Mouse (Mus musculus): ENCODE measurements around the gene LTO1.

Gene LTO1

DNA sequence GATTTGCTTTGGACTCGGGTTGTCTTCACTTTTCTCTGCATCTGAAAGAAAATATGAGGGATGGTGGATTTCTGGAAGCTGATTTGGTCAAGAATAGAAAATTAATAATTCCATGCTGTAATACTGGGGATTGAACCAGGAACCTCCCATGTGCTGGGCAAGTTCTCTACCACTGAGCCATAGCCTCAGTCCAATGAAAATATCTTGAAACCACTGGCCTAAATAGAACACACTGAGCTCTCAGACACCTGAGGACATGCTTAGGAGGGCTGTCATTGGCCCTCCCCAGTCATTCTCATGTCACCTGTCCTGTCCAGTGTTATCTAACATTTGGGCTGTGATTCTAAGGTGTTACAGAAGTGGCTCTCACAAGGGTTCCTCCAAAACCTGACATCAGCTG lies 3.8 kb upstream of the LTO1 start:
- no peak for DNase-seq

DNA sequence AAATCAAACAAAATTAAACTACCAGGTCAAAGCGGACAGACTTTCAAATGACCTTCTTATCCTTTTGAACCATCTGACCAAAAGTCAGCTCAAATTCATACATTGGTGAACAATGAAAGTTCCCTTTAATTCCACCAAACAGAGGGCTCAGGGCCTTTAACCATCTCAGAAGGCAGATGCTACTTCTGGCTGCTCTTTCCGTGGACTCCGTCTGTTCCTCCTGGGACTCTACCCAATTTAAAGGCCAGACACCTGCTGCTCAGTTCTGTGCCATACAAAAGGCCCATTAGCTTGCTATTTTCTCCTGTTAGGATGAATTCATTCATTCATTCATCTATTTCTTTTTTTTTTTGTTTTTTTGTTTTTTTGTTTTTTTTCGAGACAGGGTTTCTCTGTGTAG lies 2.0 kb upstream of the LTO1 start:
- no peak for DNase-seq

DNA sequence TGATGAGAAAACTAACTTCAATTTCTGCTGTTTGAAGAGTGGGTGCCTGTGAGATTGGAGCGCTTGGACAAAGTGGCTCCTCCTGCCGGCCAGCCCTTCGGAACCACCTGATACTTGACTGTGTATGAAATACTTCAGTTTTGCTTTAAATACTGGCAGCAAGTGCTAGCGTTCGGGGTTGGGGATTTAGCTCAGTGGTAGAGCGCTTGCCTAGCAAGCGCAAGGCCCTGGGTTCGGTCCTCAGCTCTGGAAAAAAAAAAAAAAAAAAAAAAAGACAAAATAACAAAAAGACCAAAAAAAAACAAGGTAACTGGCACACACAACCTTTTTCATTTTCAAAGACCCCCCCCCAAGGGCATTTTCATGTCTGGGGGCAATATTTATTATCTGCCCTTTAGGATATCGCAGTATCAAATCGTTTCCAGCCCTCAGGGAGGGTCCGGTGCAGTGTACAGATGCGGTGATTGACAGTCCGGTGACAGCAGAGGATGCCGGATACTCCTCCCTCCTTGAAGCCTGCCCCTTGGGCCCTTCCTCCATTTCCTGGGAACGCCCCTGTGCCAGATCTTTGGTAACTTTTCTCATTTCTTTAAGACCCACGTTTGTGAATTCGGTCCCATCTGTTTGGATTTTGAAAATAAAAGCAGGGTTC lies 478 bp upstream of the LTO1 start:
- no peak for DNase-seq

DNA sequence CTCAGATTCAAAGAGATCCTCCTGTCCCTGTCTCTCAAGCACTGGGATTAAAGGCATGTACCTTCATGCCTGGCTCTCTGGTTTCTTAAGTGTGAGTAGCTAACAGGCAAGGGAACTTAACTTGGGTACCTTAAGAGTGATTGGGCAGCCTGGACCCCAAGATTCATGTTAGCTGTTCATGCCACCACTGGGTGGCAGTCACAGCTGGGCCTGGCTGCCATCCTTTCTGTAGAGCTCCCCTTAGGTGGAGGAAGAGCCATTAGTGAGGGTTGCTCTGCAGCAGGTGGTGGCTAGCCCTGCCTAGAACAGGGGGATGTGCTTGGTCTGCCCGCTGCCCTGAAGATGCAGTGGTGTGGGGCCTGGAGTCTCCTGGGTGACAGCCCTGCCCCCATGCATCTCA lies 3.9 kb downstream of the LTO1 start:
- peak; percentile 57 for DNase-seq

DNA sequence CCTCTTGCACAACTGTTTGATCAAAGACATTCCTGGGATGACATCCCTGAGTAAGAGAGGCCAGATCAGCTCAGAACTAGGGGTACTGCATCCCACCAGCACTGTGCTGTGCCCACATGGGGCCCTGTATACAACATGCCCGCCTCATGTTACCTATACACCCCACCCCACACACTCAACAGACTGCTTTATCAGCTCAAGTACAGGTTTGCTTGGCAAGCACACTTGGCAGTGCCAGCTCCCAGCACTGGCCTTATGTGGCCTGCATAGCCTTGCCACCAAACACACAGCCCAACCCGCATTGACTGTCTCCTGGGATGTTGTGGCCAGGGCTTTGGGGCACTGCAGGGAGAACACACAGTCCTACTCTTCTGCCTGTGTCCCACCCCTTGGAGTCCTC lies 12.7 kb downstream of the LTO1 start:
- peak; percentile 51 for DNase-seq

DNA sequence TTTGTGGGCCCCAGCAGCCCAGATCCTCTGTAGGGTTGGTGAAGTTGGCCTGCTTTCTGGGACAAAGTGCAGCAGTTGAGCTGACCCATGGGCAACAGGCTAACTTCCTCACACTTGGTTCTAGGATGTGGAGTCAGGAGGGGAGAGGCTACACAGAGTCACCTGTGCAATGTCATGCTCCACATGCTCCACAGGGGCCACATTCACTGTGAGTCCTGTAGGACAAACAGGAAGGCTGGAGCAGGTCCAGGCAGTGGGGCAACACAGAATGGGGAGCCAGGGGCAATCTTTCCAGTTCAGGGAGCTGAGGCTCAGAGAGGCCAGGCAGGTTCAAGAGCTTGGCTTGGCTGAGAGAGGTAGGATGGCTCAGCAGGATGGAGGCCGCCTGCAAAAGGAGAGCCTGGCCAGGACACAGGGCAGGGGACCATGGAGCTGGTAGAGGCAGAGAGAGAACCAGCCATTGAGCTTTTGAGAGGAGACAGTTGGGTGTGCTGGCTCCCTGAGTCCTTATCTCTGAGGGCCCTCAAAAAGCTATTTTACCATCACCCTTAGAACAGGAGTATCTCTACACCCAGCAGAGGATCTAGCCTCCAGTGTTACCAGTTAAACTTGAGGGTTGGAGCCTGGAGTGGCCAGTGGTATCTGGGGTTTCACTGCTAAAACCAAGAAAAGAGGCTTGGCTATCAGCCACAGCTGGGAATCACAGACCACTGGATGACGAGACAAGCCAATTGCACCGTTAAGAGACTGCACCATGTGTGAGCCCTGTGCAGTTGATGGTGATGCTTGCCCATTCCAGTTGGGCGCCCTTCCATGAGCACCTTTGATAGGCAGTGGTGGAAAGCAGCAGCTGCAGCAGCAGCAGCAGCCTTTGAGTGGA lies 13.3 kb downstream of the LTO1 start:
- peak; percentile 47 for DNase-seq

DNA sequence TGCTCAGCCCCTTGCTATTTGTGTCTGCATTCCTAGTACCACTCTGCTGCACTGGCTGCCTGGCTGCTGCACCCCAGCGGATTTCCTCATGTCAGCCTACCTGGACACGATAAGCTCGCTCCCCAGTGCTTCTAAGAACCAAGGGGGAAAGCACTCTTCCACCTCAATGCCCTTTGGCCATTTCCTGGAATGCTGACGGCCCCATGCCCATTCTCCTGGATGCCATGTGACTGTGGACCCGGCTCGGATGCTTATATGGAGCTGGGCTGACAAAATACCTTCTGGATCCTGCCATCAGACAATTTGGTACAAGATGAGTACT lies 13.9 kb downstream of the LTO1 start:
- DNase-seq = peak; percentile 73

DNA sequence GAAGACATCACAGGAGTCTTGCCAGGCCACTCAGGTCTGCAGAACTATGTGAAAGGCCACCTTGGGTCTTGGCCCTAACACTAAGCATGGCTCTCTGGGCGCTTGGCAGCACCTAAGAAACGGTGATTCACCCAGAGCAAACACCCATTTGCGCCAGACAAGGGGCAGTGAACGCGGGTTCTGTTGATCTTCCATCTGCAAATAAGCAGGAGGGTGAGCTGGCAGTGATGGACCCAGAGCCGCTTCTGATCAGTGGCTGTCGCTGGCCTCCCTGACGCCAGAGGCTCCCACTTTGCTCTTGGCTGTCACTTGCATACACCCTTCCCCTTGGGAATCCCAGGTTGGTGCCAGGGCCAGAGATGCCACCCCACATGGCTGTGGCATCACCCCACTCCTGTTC lies 14.6 kb downstream of the LTO1 start:
- DNase-seq = peak; percentile 68

DNA sequence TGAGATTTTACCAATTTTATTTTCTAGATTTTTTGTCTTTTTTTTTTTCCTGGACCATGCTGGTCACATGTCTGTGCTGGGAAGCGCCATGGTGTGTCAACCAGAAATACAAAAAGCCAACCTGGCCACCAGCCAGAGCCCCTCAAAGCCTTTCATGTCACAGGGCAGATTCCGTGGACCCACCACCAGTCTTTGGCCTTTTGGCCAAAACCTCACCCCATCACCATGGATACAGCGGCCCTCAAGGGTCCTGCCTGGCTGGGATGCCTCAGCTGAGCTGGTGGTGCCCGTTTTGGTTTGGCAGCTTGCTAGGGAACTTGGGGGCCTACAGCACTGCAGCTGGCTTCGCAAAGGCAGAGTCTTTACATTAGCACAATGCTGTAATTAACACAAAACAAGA lies 15.0 kb downstream of the LTO1 start:
- peak; percentile 77 for DNase-seq

DNA sequence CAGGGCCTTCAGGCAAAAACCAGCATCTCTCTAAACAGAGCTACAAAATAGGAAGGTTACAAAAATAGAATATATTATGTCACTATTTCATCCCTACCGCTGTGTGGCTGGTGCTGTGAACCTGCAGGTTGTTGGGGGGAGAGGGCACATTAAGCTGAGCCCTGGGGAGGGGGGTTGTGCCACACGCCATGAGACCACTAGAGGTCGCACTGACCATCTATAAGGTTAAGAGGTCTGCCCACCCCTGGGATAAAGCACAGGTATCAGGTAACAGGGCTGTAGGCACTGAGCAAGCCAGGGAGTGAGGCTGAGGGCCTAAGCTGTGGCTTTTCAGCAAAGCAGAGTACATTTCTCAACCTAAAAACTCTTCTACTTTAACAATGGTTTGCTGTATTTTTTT lies 16.9 kb downstream of the LTO1 start:
- peak; percentile 79 for DNase-seq

DNA sequence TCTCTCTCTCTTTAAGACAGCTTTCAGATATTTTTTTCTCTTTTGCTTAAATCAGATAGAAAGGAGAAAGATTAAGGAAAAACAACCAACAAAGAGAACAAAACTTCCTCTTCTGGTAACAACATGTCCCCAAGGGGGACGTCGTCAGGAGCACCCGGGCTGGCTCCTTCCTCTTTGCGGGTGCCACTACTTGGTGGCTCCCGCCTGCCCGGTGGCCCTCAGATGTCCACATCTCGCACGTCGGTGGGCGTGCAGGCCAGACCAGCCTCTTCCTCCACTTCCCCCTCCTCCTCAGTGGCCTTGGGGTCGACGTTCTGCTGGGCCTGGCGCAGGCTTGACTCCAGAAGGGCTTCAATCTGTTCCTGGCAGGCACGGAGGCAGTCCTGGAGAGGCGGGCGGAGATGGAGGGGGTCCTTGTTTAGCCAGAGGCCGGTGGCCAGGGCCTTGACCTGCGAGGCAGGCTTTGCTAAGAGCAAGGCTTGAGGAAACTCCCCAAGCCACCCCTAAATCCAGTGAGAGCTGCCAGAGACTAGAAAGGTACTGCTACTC lies 17.6 kb downstream of the LTO1 start:
- DNase-seq = peak; percentile 28

DNA sequence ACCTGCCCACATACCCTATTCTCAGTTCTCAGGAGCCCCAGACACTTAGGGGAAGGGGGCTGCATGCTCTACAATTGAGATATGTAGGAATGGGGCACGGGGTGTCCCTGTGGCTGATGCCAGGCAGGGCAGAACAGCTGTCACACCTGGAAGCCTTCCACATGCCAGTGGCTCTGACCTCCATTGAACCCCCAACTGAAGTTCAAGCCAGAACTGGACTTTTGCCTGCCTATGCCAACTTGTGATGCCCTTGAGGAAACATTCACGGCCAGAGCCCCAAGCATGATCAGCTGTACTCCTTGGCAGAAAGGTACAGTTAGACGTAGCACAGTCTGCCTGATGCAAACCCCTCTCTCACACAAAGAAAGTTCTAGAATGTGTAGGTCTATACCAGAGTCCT lies 18.4 kb downstream of the LTO1 start:
- peak; percentile 11 for DNase-seq

DNA sequence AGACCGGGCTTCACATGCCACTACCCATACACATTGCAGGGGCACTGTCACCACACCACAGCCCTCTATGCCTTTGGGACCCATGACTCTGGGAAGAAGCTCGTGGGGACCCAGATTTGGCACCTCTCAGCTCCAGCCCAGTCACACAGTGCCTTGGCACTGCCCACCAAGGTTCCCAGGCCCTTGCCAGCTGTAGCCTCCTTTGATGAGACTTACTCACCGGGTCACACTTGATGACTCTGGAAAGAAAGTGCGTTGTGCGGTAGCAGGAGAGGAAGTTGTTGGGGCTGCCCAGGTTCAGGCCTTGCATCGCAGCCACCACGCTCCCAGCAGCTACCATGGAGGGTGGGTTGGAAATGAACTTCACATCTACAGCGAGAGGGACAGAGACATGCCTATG lies 18.9 kb downstream of the LTO1 start:
- peak; percentile 17 for DNase-seq

DNA sequence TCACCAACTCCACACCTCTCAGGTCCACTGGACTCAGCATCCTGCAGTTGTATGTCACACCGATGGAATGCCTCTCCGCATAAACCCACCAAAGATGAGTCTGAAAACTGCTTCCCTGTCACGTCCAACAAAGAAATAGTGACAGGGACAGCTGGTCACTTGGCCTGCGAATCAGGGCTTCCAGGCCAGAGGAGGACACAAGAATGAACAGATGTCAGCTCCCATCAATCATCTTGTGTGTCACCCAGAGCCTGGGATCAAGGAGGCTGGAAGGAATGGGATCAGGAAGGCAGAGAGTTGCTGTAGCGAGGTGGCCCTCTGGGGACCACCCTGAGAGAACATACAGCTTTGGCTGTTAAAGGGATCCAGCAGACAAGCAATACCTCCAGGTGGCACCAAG lies 20.0 kb downstream of the LTO1 start:
- DNase-seq = peak; percentile 71

DNA sequence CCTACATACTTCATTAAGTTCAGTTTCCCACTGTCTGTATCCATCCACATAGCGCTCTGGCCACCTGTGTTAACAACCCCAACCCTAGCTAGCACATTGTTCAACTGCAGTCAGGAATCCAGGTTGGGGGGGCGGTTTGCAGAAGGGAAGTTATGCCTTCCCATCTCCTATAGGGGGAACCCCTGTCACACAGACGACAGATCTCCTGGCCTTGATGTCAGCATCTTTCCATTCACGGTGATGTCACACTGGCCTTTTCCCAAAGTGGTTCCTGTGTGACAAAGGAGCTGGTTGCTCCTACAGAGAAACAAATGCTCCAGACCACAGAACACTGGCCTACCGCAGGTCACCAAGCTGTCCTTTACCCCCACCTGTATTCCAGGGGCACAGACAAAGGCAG lies 20.7 kb downstream of the LTO1 start:
- peak; percentile 81 for DNase-seq

DNA sequence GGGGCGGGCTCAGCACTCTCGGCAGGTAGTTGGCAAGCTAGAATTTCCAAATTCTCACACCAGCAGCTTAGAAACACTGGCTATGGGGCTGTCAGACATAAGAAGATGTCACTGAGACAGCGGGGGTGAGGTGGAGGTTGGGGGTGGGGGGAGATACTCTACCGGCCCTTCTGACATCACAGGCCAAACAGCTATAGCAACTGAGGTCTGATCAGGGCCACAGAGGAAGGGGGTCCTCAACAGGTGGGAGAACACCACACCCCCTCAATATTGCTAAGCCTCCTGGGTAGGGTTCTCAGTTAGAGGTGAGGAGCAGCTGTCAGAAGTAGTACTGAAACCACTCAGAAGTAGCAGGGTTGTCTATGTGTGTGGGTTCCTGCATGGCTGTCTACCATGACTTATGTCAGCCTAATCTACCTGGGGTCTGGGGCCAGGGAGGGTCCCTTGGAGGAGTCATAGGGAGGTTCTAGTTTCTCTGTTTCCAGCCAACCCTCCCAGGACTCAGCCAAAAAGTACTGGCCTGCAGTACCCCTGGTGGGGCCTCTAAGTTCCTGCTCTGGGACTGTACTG lies 21.5 kb downstream of the LTO1 start:
- peak; percentile 7 for DNase-seq

DNA sequence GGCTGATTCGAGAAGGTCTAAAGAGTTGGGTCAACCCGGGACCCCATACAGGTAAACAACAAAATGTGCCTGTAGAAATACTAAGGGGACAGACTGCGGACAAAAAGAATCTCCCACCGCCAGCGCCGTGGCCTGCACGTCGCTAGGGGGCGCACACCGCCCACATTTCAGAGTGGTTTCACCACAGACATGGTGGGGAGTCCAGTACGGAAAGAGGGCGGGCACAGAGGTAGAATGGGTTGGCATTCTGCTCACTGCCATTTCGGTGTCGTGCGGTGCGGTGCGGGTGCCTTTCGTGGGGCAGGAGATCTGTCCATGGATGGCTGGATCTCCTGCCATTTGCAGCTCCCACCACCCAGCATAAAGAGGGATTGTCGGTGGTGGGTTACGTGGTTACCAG lies 22.6 kb downstream of the LTO1 start:
- peak; percentile 91 for DNase-seq

DNA sequence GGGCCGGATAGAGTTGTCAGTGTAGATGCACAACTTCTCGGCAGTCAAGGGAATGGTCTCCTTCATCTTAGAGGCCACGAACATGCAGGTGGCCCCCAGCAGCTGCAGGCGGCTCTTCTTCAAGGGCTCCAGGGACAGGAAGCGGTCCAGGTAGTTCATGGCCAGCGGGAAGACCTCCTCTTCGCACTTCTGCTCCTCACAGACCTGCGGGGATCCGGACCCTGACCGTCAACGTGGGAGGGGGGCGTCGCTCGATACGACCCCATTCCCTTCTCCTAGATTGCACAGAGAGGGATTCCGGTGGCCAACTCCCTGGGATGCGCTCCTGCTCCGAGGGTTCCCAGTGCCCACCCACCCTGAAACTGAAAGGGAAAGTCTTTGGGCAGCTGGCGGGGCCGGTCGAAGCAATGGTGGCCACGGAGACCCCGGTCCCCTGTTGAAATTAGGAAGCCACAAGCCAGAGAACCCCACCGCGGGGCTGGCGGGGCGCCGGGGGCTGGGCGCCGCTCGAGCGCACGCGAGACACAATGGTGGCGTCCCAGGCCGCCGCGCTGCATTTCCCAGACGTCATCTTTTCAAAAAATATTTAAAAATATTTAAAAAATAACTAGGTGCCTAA lies 23.1 kb downstream of the LTO1 start:
- DNase-seq = no peak

DNA sequence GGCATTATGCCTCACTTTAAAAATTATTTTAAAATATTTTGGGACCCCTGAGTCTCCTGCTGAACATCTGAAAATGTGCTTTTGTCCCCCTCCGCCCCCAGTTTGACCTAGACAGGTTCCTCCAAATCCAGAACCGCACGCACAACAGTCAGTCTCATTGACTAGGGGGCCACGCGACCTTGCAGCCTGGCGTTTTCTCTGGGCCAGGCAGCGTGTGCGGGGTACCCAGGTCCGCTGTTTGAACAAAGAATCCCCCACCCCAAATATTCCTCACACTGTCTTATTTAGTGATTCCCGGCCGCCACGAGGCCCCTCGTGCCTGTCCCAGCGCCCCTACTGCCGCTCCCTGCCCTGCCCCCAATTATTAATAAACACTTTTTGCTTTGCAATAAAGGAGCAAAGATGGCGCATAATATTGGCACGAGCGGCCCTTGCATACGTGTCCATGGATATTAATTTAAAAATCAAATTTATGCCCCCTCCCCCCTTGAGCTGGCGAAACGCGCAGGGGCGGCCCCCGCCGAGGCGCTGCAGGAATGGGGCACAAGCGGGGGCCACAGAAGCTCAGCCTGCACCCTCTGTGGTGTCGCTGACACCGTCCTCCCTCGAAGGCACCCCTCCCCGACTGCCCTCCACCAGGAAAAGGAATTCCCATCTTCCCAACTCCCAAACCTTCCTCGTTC lies 23.9 kb downstream of the LTO1 start:
- DNase-seq = peak; percentile 40

DNA sequence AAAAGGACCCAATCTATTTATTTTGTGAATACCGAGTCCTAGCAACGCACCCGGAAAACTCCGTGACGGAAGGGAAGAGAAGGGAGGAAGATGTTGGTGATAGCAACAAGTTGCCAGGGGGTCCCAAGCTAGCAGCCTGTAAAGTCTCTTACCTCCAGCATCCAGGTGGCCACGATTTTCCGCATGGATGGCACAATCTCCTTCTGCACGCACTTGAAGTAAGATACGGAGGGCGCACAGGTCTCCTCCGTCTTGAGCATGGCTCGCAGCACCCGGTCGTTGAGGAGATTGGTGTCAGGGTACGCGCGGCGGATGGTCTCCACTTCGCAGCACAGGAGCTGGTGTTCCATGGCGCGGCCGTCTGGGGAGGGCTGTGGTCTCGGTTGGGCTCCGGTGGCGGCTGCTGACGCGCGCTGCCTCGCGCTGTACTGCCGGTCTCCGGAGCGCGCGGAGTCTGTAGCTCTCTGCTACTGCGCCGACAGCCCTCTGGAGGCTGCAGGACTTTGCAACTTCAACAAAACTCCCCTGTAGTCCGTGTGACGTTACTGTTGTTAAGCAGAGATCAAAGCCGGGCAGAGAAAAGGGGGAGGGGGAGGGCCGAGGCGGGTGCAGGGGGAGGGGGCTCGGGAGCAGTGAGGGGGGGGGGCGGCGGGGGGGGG lies 24.6 kb downstream of the LTO1 start, which contains the start of gene Ccnd1:
Ccnd1 (minus strand) TSS at position 582 of the 659 bp plus-strand sequence.
- DNase-seq = peak; percentile 96

DNA sequence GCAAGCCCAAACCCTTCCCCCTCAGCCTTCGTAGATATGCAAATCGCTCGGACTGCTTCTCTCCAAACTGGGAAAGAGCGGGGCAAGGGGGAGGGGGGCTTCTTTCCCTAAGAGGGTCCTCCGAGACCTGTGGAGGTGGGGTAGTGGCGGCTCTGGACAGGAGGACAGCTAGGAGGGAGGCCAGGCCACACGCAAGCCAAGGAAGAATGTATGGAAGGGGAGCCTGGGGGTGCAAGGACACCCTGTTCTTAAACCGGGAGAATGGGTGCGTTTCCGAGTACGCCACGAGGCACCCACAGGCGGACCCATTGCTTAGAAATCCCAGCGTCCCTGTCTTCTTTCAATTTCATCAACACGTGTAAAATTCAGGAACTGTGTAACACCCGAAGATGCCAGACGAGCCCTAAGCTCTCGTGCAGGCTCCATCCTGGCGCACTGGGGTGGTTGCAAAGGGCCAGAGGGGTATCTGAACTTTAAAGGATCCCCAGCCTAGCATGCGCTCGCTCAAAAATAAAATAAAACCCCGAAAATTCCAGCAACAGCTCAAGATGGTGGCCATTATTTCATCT lies 25.2 kb downstream of the LTO1 start:
- no peak for DNase-seq

DNA sequence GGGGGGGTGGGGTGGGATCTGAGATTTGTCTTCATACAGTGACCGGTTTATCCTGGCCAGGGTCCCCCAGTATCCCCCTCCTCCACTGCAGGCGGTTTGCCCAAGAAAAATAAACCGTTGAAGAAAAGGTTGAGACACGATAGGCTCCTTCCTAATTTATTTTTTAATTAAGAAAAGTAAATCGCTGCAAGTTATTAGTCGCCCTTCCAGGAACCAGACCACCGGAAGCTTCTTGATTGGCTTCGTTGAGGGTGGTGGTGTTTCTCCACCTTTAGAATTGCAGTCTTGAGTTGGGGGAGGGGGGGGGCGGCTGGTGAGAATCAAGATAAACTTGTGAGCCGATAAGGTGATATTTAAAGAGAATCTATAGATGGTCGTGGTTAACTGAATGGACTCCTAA lies 25.7 kb downstream of the LTO1 start:
- DNase-seq = no peak
